Mouse (Mus musculus) spleen, postnatal 14 days (tissue): ENCODE data around the gene Cel.

Experiments used
- DNase-seq, 2 experiments: peaks; one replicate each; pipeline ENCODE4 v3.0.0; 2021 to 2022; ENCODE audit warnings: low spot score in 2 of 2

The Cel gene

DNA sequence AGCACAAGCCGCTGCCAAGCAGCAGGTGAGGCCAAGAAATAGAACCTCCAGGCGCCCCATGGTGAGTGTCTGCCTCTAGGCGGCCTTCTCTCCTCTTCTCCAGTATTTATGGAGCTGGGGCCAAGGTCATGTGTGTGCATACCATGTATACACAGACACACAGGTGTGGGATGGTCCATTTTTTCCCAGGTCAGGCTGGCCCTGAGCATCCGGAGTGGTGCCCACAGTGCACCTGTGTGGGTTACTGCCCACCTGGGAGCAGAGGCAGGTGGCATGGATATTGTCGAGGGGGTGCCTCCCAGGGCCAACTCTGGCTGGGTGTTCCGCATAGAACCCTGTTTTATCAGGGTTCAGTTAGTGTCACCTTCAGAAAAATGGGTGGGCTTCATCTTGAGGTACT is at the start of gene Cel:
Cel (minus strand) TSS at position 101 of the 400 bp plus-strand sequence.
- no peak for DNase-seq

- no peak for DNase-seq
Observed at GRCm38 (mm10) chr2:28612436-28613063, 49.3 kb upstream of the Cel start.

DNA sequence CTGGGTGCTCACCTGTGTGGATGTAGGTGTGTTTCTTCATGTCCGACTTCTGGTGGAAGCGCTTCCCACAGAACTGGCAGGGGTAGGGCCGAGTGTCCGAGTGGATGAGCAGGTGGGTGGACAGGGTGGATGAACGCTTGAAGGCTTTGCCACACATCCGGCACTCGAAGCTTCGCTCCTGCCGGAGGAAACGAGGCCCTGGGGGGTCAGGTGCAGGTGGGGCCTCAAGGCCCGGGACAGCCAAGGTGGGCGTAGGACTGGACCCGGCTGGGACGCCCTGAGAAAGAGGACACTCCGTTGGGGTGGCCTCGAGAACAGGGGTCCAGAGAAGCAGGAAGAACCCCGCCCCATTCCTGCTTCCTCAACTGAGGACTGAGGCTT is 48.2 kb upstream of the Cel start:
- DNase-seq = no peak

DNA sequence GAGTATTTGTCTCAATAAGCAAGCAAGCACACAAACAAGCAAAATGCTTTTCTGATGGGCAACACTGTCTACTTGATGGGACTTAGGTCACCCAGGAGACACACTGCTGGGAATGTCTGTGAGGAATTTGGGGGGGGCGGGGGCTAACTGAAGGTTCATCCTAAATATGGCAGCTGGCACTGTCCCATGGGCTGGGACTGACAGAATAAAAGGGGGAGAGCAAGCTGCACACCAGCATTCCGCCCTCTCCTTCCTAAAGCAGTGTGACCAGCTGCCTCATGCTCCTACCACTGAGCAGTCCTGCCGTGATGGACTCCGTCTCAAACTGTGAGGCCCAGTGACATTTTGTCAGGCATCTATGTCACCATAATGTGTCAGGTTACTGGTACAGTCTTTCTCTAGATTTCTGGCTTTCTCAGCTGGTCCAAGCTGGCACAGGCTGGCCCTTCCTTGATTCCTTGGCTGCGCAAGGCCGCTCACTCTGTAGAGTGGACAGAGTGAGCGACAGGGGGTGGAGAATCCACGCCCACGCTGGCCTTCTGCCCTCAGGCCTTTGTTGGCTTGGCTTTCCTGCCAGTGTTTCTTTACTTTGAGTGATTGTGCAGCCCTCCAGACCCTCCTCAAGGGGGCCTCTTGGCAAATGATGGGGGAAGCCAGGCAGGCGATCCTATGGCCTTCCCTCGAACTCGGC is 47.7 kb upstream of the Cel start:
- DNase-seq = no peak

DNA sequence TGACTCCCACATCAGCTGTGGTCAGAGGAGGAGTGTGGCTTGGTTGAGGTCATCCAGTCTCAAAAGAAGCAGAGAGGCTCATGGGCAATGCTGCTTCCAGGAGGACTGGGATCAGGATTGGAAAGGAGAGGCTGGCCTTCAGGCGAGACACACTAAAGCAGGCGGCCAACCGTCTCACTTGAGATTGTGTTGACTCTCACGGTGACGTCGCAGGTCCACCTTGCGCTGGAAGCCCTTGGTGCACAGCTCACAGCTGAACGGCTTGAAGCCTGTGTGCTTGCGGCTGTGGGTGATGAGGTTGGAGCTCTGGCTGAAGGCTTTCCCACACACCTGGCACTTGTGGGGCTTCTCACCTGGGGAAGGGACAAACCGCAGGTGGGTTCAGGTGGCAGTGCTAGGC is 46.6 kb upstream of the Cel start:
- no peak for DNase-seq

DNA sequence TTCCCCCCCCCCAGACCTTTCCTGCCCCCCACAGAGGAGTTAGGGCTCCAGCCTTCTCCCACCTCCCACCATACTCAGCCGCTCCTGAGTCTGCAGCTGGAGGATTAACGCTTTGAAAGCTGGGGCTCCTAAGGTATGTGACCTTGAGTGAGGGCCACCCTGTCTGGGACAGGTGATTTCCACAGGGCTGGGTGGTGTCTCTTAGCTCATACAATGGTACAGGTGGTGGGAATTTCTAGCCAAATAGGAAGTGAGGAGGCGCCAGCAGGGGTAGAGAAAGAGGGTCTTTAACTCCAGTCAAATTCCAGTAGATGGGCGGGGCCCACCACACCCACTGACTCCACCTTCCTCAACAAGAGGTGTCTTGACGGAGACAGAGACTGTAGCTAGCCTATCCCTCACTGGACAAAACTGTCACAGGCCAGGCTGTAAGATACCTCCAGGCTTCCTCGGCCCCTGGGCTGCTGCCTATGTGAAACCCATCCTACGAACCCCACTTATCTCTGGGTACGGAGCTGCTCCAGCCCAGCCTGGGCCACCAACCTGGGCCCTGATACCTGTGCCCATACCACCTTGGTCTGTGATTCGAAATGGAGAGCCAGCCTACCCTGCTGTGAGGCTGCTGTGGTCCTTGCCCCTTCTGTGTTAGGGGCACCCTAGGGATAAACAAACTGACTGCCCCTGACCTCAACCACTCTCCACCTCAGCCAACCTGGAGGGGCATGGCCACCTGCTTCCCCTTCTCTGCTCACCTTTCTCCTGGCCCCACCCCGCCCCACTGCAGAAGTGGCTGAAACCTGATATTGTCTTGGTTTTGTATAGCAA is 44.4 kb upstream of the Cel start:
- DNase-seq = no peak

GRCm38 (mm10) chr2:28606601-28607340 is 43.6 kb upstream of the Cel start:
- no peak for DNase-seq

GRCm38 (mm10) chr2:28605789-28606541 is 42.8 kb upstream of the Cel start:
- no peak for DNase-seq

DNA sequence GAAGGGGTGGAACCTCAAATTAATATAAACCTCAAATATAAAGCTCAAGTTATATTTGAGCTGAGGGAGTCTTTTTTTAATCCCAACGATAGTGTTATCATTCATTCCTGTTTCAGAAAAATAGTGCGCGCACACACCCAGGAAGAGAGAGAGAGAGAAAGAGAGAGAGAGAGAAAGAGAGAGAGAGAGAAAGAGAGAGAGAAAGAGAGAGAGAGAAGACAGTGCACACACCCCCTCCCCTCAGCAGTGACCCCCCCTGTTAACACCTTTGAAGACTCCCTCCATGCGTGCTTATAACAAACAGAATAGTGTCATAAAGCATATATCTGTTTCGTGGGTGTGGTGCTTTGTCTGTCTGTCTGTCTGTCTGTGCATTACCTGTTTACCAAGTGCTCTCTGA is 40.3 kb upstream of the Cel start:
- DNase-seq = no peak

DNA sequence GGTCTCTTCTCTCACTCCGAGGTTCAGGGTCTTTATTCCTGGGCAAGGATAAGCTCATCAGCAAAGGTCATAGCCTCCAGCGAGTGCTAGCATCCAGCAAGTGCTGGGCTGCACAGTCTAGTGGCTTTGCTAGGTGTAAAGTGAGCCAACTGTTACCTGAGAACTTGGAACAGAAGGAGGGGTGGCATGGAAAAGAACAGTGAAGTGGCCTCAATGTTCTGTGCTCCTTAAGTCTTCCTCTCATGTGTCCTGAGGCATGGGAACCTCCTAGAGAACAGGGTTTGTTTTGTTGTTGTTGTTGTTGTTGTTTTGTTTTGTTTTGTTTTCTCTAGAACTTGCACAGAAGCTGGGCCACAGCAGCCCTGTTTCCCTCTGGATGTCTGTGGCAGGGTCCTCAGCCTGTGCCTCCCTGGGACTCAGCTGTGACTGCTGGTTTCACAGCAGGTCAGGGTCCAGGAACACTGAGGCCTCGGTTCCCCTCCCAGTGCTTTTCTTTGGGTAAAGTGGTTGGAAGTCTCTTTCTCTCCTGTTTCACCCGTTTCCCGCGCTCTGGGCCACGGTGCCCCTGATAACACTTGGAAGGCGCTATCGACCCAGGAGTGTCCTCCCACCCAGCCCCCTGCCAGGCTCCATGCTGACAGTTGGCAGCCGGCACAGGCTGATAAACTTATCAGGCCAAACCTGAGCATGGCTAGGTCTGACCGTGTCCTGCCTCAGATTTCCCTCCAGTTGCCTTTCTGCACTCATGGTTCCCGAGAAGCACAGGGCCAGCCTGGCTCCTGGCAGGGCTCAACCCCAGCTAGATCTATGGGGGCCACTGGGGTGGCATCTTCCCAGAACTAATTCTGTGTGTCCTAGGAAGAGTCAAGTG is 38.8 kb upstream of the Cel start:
- DNase-seq = peak; percentile 69 to 71

DNA sequence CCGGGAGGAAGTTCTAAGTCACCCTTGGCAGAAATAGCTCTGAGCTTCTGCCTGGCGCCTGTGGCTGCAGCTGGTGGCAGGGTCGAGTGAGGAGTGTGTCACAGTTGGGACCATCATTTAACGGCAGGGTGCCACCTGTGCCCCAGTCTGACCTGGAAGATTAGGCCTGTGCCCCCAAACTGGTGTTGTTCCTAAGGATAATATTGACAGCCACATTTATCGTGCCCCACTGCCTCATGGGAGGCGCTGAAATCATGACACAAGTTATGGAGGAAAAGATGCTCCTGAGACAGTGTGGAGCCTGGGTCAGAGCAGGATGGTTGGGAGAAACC is 36.3 kb upstream of the Cel start:
- DNase-seq = no peak

DNA sequence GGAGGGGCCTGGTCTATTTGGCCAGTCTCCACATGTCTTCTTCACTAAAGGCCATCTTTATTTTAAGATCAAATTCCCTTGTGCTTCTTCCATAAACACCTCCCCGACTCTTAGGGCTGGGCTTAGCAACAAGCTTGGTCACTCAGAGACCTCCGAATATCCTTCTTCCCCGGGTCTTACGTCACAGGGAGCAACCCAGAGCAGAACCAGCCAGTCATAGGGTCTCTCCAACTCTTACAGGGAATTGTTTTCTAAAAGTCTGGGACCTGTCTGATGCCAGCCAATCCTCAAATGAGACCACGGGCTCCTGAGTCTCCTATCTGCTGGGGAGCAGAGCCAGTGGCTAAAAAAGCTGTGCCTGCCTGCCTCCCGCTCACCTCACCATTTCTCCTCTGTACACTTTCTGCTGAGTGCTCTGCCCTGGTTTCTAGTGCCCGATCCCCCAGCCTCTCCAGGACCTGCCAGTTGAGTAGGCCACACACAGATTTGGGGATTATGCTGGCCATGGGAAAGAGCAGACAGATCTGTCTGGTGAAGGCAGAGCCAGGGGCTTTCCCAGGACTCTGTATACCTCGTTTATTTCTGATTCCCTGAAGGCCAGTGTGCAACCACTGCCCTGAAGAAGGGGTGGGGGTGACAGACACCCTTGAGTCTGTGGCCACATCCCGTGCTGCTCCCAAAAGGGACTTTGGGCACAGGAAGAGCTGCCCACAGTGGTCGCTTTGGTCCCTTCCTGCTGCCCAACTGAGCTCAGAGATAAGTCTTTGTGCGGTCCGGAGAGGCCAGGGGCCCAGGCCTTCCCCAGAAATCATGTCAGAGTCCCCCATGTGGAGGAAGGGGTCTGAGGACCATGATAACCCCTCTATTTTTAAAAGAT is 35.7 kb upstream of the Cel start:
- DNase-seq = no peak

DNA sequence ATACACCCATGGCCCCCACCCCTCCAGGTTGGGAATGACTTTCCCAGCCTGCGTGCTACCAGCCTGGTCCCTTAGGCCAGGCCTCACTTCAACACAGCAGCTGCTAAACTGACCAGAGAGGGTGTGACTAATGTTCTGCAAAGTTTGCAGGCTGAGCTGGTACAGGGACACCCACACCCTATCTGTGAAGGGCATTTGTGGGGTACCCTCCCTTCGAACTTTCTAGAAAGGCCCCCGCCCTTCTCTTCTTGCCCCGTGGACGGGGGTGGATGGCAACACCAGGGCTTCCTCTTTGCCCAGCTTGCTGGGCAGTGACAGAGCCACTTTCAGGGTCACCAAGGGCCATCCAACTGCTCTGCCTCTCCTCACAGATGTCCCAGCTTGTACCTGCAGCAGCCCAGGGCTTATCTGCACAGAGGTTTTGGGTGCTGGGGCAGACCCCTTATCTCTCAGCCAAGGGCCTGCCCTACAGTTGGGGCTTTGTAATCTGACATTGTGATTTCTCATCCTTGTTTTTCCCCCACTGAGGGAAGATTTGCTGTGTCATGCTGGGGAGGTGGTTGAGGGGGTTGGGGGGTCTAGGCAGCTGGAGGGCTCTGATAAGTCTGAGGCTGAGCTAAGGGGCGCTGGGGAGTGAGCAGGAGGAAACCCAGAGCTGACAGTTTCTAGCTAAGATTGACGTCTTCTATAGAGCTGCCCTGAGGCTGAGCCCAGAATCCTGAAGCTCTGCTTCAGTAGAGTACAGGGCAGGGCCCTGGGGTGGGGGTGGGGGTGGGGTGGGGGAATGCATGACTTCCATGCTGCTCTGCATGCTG is 34.7 kb upstream of the Cel start:
- DNase-seq = no peak

DNA sequence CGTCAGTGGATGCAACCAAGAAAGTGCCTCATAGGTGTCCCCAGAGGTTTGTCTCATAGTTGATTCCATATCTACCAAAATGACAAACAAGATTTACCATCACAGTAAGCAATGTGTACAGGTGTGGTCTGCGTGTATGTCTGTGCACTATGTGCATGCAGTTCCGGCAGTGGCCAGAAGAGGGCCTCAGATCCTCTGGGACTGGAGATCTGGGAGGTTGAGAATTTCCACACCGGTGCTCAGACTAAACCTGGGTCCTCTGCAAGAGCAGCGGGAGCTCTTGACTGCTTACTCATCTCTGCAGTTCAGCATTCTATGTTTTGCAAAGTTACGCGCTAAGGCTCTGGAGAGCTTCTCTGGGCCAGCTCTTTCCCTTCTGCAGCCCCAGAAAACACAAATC is 33.8 kb upstream of the Cel start:
- DNase-seq = no peak

- DNase-seq = no peak
Observed at GRCm38 (mm10) chr2:28596021-28596420, 32.8 kb upstream of the Cel start.

GRCm38 (mm10) chr2:28592809-28593208 is 29.6 kb upstream of the Cel start:
- DNase-seq = peak; percentile 67 to 79

- DNase-seq = no peak
Observed at GRCm38 (mm10) chr2:28591479-28591878, 28.3 kb upstream of the Cel start.

GRCm38 (mm10) chr2:28588574-28588973 is 25.4 kb upstream of the Cel start:
- DNase-seq = no peak

GRCm38 (mm10) chr2:28585730-28586129 is 22.5 kb upstream of the Cel start:
- DNase-seq = no peak
